Mouse (Mus musculus) thymus, postnatal 14 days (tissue): ENCODE data around the gene Bahd1.

Experiments
- DNase-seq: peaks from one replicate; pipeline ENCODE4 v3.0.0; 2021

The Bahd1 gene

DNA sequence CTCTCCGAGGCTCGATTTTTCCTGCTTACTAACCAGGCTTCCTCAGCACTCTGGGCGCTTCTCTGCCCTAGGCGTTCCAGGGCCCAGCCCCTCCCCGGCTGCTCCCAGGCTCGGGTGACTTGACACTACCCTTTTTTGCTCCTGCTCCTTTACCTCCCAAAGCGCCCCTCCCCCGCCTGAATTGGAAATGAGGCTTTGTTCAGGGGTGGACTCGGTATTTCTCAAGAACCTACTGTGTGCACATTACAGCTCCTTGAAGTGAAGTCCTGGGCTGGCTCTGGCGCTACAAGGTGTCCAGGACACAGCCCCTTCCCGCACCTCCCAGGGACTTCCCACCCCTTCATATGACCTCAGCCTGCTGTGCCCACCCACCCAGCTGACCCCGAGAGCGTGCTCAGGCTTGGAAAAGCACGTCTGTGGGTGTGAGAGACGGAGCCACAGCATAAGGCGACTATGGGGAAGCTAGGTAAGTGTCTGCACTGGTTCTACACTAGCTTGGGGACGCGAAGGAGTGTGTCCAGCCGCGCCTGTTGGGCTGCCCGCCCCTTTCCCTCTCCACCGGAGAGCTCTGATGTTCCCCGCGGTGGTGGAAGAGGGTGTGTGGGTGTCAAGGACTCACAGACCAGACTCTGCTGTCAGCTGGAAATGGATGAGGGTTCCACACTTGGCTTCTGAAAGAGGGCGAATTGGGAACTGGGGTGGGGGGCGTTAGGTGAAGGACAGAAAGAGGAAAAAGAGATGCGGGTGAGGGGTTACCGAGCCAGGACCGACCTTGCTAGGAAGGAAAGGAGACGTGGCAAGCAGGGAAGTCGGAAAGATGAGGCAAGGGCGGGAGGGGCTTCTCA is at the start of gene Bahd1:
Gene Bahd1 (plus strand): TSS at position 397 of the 845 bp plus-strand sequence.
- peak; percentile 34 for DNase-seq

- no peak for DNase-seq
These were observed 48.4 kb upstream of the Bahd1 start for GRCm38 (mm10) chr2:118851756-118852155.

- DNase-seq: peak; percentile 90
These were observed 38.5 kb upstream of the Bahd1 start, which contains the start of gene Ivd for GRCm38 (mm10) chr2:118861454-118862339. TSS of gene Ivd (plus strand) at chr2:118861954.

GRCm38 (mm10) chr2:118862340-118862675 is 37.9 kb upstream of the Bahd1 start:
- DNase-seq: no peak

DNA sequence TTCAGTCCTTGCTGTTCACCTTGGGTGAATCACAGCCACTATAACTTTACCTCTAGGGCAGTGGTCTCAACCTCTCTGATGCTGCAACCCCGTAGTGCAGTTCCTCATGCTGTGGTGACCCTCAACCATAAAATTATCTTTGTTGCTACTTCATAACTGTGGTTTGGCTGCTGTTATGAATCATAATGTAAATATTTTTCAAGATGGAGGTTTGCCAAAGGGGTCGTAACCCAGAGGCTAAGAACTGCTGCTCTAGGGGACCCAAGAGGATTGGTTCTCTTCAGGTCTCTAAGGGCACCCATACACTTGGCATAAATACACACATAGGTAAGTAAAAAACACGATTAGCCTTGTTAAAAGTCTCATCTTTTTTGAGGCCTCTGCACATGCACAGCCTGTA is 29.6 kb upstream of the Bahd1 start:
- no peak for DNase-seq

GRCm38 (mm10) chr2:118871032-118871431 is 29.1 kb upstream of the Bahd1 start:
- no peak for DNase-seq

- DNase-seq: no peak
These were observed 27.2 kb upstream of the Bahd1 start for GRCm38 (mm10) chr2:118873018-118873417.

GRCm38 (mm10) chr2:118873890-118874430 is 26.2 kb upstream of the Bahd1 start:
- peak; percentile 19 for DNase-seq

DNA sequence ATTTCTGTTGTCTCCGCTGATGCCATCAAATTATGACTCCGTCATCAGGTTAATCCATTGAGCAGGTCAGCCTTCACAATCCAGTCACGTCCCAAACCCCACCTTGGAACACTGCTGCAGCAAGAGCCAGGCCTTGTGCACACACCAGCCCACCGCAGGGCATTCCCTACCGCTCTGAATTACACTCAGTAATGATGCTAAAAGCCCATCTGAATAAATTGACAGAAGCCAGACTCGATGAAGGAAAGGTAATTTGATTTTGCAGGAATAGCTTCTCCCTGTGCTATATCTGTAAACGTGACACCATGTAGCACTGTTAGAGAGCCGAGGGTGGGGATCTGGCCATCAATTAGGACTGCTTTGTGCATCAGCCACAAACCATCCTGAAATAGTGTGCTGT is 24.9 kb upstream of the Bahd1 start:
- DNase-seq: no peak

DNA sequence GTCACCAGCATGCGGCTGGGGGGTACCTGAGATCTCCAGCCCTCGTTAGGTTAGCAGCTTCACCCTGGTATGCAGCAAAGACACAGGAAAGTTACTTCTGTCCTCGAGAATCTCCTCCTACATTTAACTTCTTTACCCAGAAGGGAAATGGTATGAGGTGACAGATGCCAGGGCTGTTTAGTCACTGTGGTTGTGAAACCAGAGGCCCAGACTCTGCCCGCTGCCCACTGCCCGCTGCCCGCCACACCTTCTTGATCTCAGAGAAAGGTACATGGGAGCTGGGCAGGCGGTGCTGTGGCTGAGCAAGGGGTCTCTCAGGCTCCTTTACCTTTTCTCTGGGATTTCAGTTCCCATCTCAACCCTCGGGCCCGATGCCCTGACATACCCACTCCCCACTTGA is 23.7 kb upstream of the Bahd1 start:
- DNase-seq: no peak

DNA sequence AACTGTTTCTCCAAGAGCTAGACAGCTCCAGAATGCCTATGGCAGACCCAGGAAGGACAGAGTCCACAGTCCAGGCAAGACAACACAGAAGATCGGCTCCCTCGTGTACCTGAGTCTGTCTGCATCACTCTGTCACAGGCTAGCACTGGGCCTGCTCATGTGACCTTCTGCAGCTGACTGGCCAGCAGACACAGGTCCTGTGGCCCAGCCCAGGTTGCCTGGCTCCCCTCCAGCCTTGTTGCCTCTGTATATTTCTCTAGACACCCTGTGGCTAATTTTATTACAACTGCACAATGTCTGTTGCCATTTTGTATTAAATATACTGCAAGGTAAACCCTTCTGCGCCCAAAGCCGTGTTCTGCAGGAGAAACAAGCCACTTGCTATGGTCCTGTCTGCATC is 19.2 kb upstream of the Bahd1 start:
- DNase-seq: no peak

DNA sequence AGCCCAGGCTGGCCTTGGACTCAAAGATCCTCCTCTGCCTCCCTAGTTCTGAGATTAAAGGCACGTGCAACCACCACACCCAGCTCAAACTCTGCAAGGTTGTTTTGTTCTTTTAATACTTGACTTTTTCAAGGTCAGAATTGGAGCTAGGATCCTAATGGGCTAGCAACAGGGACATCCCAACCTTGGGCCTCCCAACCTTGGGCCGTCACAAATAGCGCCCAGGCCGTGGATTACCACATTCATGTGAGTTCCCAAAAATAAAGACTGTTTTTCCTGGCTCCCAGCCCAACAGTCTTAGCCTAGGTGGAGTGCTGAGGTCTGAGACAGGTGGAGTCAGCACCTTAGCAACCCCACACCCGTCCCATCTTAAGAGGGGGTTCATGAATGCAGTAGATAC is 18.2 kb upstream of the Bahd1 start:
- no peak for DNase-seq

DNA sequence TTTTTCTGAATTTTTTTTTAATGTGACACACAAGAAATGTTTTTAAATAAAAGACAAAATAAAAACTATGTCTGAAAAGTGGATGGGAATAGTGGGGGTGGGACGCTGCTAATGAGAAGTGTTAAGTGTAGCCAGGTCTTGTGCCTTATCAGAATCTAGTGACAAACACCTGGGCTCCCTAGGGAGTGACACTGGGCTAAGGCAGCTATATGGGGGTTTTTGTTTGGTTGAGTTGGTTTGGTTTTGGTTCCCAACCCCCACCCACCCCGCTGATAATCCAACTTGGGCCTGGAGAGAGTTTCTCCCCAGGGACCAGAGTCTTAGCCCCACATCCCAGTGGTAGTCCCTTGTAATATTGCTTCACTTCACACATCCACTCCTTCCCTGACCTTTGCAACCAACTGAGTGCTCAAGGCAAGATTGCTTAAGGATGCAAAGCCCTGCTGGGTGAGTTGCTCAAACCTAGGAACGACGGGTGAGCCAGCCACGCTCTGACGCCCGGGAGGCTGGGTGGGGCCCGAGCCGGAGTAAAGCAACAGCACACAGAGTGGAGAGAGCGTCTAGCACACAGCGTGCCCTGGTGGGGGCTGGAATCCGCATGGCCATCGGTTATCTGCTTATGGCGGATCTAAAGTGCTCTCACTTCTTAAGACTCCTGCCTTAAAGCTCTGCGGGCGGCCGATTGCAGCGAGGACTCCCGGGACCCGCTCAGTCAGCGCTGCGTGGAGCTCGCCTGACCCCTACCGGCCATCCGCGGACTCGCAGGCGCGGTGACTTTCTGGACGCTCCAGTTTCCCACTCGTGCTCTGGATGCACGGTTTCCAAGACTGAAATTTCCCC is 17.1 kb upstream of the Bahd1 start:
- DNase-seq: peak; percentile 88

- DNase-seq: no peak
These were observed 12.7 kb upstream of the Bahd1 start for GRCm38 (mm10) chr2:118887440-118887839.

DNA sequence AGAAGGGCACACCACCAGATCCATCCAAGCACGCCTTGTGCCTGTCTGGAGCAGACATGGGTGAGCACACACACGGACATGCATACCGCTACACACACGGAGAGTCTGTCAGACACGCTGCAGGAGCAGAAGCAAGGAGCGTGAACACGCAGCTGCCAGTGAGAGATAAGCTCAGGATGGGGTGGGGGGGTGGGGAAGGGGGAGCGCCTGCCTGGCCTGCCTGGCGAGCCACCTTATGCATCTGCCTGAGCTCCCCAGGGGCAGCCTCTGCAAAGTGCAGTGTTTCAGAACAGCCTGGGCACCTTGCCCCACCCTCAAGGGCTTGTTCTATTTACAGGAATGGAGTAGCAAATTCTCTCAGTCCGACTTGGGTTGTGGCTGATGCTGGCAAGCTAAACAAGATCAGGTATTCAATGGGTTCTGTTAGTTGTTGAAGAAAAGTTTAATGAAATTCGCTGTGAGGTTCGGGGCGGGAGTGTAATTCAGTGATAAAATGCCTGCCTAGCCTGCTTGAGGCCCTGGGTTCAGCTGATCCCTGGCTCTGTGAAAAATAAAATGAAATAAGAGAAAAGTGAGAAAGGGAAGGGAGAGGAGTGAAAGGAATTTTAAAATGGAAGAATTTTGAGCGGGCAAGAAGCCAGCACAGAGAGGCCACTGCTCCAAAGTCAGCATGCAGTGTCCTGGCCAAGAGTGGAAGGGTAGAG is 12.2 kb upstream of the Bahd1 start:
- no peak for DNase-seq

GRCm38 (mm10) chr2:118891173-118891572 is 9.0 kb upstream of the Bahd1 start:
- DNase-seq: no peak

GRCm38 (mm10) chr2:118895990-118896913 is 3.9 kb upstream of the Bahd1 start:
- peak; percentile 77 for DNase-seq

DNA sequence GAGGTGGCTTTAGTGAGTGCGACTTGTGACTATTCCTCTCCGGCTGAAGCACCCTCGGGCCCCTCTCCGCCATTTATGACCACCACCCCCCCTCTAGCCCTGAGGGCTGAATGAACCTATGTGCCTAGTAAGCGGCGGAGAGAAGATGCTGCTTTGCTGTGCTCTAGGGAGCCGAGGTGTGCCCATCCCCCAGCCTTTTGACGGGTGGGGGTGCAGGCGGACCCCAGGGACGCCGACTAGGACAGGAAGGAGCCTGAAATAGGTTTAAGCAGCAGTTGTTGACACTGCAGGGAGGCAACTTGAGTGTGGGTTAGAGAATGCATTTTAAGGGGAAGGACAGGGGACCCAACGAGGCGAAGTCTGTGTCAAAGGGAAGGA is 3.3 kb upstream of the Bahd1 start:
- DNase-seq: peak; percentile 43

GRCm38 (mm10) chr2:118897392-118897791 is 2.8 kb upstream of the Bahd1 start:
- DNase-seq: no peak

DNA sequence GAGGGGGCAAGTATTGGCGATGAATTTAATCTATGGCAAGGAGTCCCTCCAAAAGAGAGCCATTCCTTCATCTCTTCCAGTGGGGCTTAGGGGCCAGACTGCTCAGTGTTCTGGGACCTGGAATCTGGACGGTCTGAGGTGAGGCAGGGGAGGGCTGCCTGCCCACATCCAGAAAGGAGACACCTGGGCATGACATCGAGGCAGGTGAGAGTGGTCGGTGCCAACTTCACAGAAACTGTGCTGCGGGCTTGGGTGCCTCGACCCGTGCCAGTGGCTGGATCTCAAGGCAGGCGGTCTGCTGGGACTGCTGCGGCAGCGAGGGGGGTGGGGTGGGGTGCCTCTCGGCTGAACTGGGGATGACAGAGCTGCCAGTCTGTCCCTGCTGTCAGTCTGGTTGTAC is 2.4 kb upstream of the Bahd1 start:
- no peak for DNase-seq

- DNase-seq: no peak
These were observed 1.4 kb upstream of the Bahd1 start for GRCm38 (mm10) chr2:118898771-118899170.
